Mouse (Mus musculus): ENCODE measurements at regions not wholly inside any gene's neighbourhood (a gene's known extent, or its start where the extent isn't known, plus 50 kb on each side); places are given as distances from the start of the nearest gene placed in this dataset.

GRCm38 (mm10) chr1:176331344-176331743 is 56.2 kb upstream of the Pld5 start:
- no peak for DNase-seq
- intact Hi-C loops (cut with DNase I), result no loop called here
